Mouse (Mus musculus) liver, adult 2 months (tissue): ENCODE measurements around the gene S1pr4.

Experiments
- CTCF ChIP-seq: fragments of 200-500 bp; IDR thresholded peaks from 2 replicates; pipeline ENCODE4 v1.5.1; 2011; ENCODE audit warnings: low read depth, low read length, control low read depth
- POLR2A ChIP-seq: fragments of 200-500 bp; IDR thresholded peaks from 2 replicates; pipeline ENCODE4 v1.6.1; 2011; ENCODE audit warnings: low read length, control low read depth; ENCODE audit not compliant: insufficient read depth; ENCODE audit errors: extremely low read depth

DNA sequence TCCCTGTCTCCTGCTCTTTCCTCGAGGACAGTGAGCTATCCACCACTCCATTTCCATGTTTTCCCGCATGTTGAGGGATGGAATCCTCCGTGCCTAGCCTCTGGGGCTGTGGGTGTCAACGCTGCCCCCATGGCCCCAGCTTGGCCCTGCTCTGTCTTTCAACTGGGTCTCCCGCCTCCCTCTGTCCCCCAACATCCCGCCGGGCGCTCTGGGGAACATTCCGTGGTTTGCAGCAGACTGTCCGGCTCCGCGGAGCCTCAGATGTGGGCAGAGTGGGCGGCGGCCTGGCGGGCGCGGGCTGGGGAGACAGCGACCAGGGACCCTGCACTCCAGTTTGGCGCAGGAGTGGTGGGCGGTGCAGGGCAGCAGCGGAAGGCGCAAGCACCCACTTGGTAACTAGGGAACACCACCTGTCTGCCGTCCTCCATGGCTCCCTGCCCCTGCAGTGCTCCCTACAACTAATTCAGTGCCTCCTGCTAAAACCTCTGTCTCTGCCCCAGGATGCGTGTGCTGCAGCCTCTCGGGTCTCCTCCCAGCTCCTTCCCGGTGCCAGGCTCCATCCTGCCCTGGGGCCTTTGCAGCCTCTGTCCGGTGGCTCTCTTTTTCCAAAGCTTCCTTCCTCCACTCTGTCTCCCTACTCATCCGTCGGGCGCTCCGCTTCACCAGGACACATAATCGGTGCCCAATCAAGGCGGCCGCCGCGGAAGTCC lies 47.5 kb downstream of the S1pr4 start:
- TF ChIP-seq POLR2A, result no peak
- TF ChIP-seq CTCF, result no peak
